Mouse (Mus musculus) heart, embryonic 14.5 days (tissue): ENCODE results near the gene Dus2. TPM values are rescaled to one million over a fixed set of nuclear protein-coding genes. Genes with fewer than 3 reads are reported as not detected.
A peak's percentile ranks its signal among the peaks of the same experiment; 100 is the strongest.

Experiments used
- ATAC-seq: fragments of 200-750 bp; cut with Nextera tagmentation; 2 replicates; pipeline ENCODE4 v1.8.0; 2017; ENCODE audit warnings: low read depth, moderate TSS enrichment; ENCODE audit not compliant: insufficient number of reproducible peaks, insufficient read depth, low FRiP score
- H3K27ac ChIP-seq, 2 experiments: fragments of 200-500 bp in 1 of 2; fragments of 300-500 bp in 1 of 2; sonication (generic) in 1 of 2; replicated peaks in 1 of 2; 2 replicates each; pipeline ENCODE4 v1.5.1; 2012 to 2014; ENCODE audit warnings: low read depth in 2 of 2, low read length in 2 of 2, control low read depth in 1 of 2, mild to moderate bottlenecking in 1 of 2, mixed read lengths in 1 of 2; ENCODE audit not compliant: control insufficient read depth in 1 of 2, insufficient read depth in 1 of 2
- H3K27me3 ChIP-seq: fragments of 300-500 bp; sonication (generic); 2 replicates; pipeline ENCODE4 v1.6.1; 2014; ENCODE audit warnings: mild to moderate bottlenecking, low read length, control low read depth; ENCODE audit not compliant: control insufficient read depth, insufficient read depth
- H3K36me3 ChIP-seq: fragments of 300-500 bp; sonication (generic); 2 replicates; pipeline ENCODE4 v1.6.1; 2014; ENCODE audit warnings: mild to moderate bottlenecking, control low read depth, low read length, mixed read lengths; ENCODE audit not compliant: control insufficient read depth, insufficient read depth
- H3K4me1 ChIP-seq, 2 experiments: fragments of 200-500 bp in 1 of 2; fragments of 300-500 bp in 1 of 2; sonication (generic) in 1 of 2; 2 replicates each; pipeline ENCODE4 v1.6.1; 2012 to 2014; ENCODE audit warnings: low read length in 2 of 2, control low read depth in 1 of 2, mixed read lengths in 1 of 2; ENCODE audit not compliant: control insufficient read depth in 2 of 2, insufficient read depth in 2 of 2
- H3K4me2 ChIP-seq: fragments of 300-500 bp; sonication (generic); 2 replicates; pipeline ENCODE4 v1.6.1; 2014; ENCODE audit warnings: mild to moderate bottlenecking, low read length
- H3K4me3 ChIP-seq, 2 experiments: fragments of 200-500 bp in 1 of 2; fragments of 300-500 bp in 1 of 2; sonication (generic) in 1 of 2; 2 replicates each; pipeline ENCODE4 v1.5.1; 2012 to 2014; ENCODE audit warnings: low read length in 2 of 2, mild to moderate bottlenecking in 2 of 2, control low read depth in 1 of 2, low read depth in 1 of 2, moderate library complexity in 1 of 2; ENCODE audit not compliant: control insufficient read depth in 1 of 2, insufficient read depth in 1 of 2
- H3K9ac ChIP-seq: fragments of 300-500 bp; sonication (generic); 2 replicates; pipeline ENCODE4 v1.6.1; 2014; ENCODE audit warnings: mild to moderate bottlenecking, low read length
- H3K9me3 ChIP-seq: fragments of 300-500 bp; sonication (generic); 2 replicates; pipeline ENCODE4 v1.6.1; 2016; ENCODE audit warnings: low read length, control low read depth; ENCODE audit not compliant: control insufficient read depth
- WGBS: fragments of 180-500 bp; shearing (Covaris S2); extraction: QIAGEN DNeasy Blood & Tissue Kit; methylation state at CpG from one replicate; pipeline ENCODE4 v1.1.7; 2014; 5-methylcytosine and 5-hydroxymethylcytosine counted together
- polyA plus RNA-seq: library from polyadenylated mRNA; unstranded; fragments of >200 nt; fragmentation: Nextera tagmentation; extraction: Ambion mirVana; gene quantifications from 2 replicates; pipeline ENCODE4 v1.2.1, GENCODE M21; 2014

Dus2 gene
- polyA plus RNA-seq, 1 experiment from 2014 or later = 15.2 TPM

GRCm38 (mm10) chr8:106055038-106055437 lies 63.9 kb downstream of the Dus2 start:
- H3K27me3 ChIP-seq = no peaks in the 10 kb centered on the region
- WGBS = 63% methylated on average over 3 of the region's 3 CpGs
- no peak overlapping the region for H3K4me2 ChIP-seq
- ATAC-seq = no peak
- H3K9me3 ChIP-seq = no peaks in the 10 kb centered on the region
- peaks cover 35% of the 10 kb centered on the region for H3K36me3 ChIP-seq
- H3K27ac ChIP-seq = no peak overlapping the region
- H3K9ac ChIP-seq = no peak overlapping the region
- H3K4me3 ChIP-seq = no peak overlapping the region
- H3K4me1 ChIP-seq = peaks cover 0 to 8% of the 10 kb centered on the region in 2 experiments; a peak in 2 of 4 replicates

- no peak for ATAC-seq
- Histone ChIP-seq H3K36me3 (peaks cover 29% of the 10 kb centered on the region), H3K4me3 (no peak overlapping the region), H3K27ac (no peak overlapping the region), H3K4me2 (no peak overlapping the region), H3K27me3 (no peaks in the 10 kb centered on the region), H3K9ac (no peak overlapping the region), H3K9me3 (no peaks in the 10 kb centered on the region), H3K4me1 (peaks cover 0 to 14% of the 10 kb centered on the region in 2 experiments; a peak in 2 of 4 replicates)
- WGBS = 74% methylated on average over 4 of the region's 4 CpGs
Measured at GRCm38 (mm10) chr8:106056455-106056982, 65.4 kb downstream of the Dus2 start.

- Histone ChIP-seq H3K4me2 (peak within 1 kb of the TSS; percentile 95), H3K36me3 (peaks cover 6% of the 10 kb centered on the region), H3K27me3 (no peaks in the 10 kb centered on the region), H3K9me3 (no peaks in the 10 kb centered on the region), H3K4me1 (peaks cover 0 to 20% of the 10 kb centered on the region in 2 experiments; a peak in 2 of 4 replicates), H3K9ac (peak within 1 kb of the TSS; percentile 93), H3K27ac (peak within 1 kb of the TSS; percentile 89 to 97), H3K4me3 (peak within 1 kb of the TSS; percentile 73 to 91)
- ATAC-seq = peak; percentile 97
- 1% methylated on average over 51 of the region's 52 CpGs for WGBS
Measured at GRCm38 (mm10) chr8:106058731-106059612, 67.8 kb downstream of the Dus2 start, which contains the start of gene Nfatc3. Gene Nfatc3 (plus strand): TSS chr8:106058840.

GRCm38 (mm10) chr8:106059613-106060371 lies 68.7 kb downstream of the Dus2 start:
- under 1% methylated on average over 69 of the region's 83 CpGs for WGBS
- peak; percentile 70 for ATAC-seq
- Histone ChIP-seq H3K36me3 (no peaks in the 10 kb centered on the region), H3K27ac (peak overlapping the region; percentile 89 to 97), H3K9ac (peak overlapping the region; percentile 93), H3K4me1 (peaks cover 0 to 20% of the 10 kb centered on the region in 2 experiments; a peak in 2 of 4 replicates), H3K4me3 (peak overlapping the region; percentile 73 to 91), H3K9me3 (no peaks in the 10 kb centered on the region), H3K4me2 (peak overlapping the region; percentile 76), H3K27me3 (no peaks in the 10 kb centered on the region)

- Histone ChIP-seq H3K9ac (peak overlapping the region; percentile 93), H3K4me1 (peaks cover 0 to 20% of the 10 kb centered on the region in 2 experiments; a peak in 2 of 4 replicates), H3K4me3 (peak overlapping the region; percentile 17 to 91; a peak in 3 of 4 replicates), H3K36me3 (no peaks in the 10 kb centered on the region), H3K27me3 (no peaks in the 10 kb centered on the region), H3K27ac (peak overlapping the region in 1 of 2 experiments; percentile 97; a peak in 1 of 4 replicates), H3K4me2 (peak overlapping the region; percentile 76), H3K9me3 (no peaks in the 10 kb centered on the region)
- ATAC-seq = no peak
- WGBS = 1% methylated on average over 3 of the region's 3 CpGs
Measured at GRCm38 (mm10) chr8:106060521-106060920, 69.4 kb downstream of the Dus2 start.

GRCm38 (mm10) chr8:106061686-106062085 lies 70.5 kb downstream of the Dus2 start:
- Histone ChIP-seq H3K4me1 (peaks cover 0 to 20% of the 10 kb centered on the region in 2 experiments; a peak in 2 of 4 replicates), H3K9ac (no peak overlapping the region), H3K27me3 (no peaks in the 10 kb centered on the region), H3K27ac (no peak overlapping the region), H3K4me3 (no peak overlapping the region), H3K4me2 (peak overlapping the region; percentile 76; the same call in 1 of the 2 replicates), H3K9me3 (no peaks in the 10 kb centered on the region), H3K36me3 (no peaks in the 10 kb centered on the region)
- WGBS = 93% methylated on average over 6 of the region's 6 CpGs
- ATAC-seq = no peak

- Histone ChIP-seq H3K9ac (no peak overlapping the region), H3K9me3 (no peaks in the 10 kb centered on the region), H3K4me1 (peaks cover 0 to 19% of the 10 kb centered on the region in 2 experiments; a peak in 2 of 4 replicates), H3K36me3 (no peaks in the 10 kb centered on the region), H3K27me3 (no peaks in the 10 kb centered on the region), H3K27ac (no peak overlapping the region), H3K4me2 (no peak overlapping the region), H3K4me3 (no peak overlapping the region)
- WGBS = 98% methylated on average over 7 of the region's 7 CpGs
- no peak for ATAC-seq
Measured at GRCm38 (mm10) chr8:106063046-106063445, 71.9 kb downstream of the Dus2 start.
